Mouse (Mus musculus) c-Kit-positive CD71-positive TER-119-positive erythroid progenitor cells, embryonic 14.5 days (primary cell): Measurements from ENCODE around the gene Carm1.
A peak's percentile ranks its signal among the peaks of the same experiment; 100 is the strongest.
"Not testable (repeated sequence)": the region's sequence is repeated elsewhere in the genome, so short reads cannot be mapped to it uniquely, and the experiment has no call there.

ENCODE experiments used
- DNase-seq: peaks from one replicate; pipeline ENCODE4 v3.0.0-alpha.2; 2013; ENCODE audit warnings: low spot score

Gene Carm1

DNA sequence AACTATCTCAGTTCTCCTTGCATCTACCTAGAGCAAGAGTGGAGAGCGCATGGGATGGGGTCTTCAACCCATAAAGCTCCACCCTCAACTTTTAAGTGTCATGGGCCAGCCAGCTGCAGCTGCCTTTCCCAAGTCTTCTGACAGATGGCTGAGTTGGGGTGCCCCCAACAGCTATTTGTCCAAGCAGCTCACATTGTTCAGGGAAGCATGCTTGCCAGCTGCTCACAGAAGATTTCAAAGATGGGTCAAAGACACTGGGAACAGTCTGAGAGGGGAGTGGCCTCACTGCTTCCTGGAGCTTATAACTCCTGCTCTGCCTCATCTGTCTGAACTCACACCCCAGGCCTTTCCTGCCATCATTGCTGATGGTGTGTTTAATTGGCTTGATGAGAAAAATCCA is 29.6 kb downstream of the Carm1 start:
- DNase-seq, result no peak

DNA sequence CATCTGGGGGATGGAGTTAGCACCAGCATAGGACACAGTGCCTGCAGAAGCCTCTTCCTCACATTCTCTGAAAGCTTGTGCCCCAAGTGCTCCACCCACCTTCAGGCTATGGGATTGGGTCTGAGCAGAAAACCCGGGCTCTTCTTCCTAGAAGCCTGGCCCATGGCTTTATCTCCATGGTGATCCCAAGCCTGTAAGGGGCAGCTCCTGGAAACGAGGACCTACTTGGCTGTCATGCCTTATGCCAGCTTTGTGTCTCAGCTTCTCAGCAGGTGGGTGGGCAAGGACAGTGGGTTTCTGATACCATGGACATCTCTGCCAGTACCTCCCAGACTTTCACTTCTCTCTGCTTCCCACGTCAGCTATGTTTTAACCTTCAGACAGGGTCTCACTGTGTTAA is 31.5 kb downstream of the Carm1 start:
- DNase-seq, result no peak

DNA sequence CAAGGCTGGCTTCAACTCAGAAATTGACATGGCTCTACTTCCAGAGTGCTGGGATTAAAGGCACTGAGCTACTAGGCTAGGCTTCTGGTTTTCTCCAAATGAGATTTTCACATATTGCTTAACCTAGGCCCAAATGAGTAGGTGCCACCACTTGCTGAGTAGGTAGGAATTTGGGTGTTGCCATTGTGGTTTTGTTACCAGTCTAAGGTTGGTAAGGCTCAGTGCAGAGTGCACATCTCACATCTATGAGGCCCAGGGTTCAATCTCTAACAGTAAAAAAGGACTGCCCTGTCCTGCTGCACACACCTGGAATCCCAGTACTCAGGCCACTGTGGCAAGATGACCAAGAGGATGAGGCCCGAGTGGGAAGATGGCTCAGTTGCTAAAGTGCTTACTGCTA is 38.7 kb downstream of the Carm1 start:
- DNase-seq, result no peak

DNA sequence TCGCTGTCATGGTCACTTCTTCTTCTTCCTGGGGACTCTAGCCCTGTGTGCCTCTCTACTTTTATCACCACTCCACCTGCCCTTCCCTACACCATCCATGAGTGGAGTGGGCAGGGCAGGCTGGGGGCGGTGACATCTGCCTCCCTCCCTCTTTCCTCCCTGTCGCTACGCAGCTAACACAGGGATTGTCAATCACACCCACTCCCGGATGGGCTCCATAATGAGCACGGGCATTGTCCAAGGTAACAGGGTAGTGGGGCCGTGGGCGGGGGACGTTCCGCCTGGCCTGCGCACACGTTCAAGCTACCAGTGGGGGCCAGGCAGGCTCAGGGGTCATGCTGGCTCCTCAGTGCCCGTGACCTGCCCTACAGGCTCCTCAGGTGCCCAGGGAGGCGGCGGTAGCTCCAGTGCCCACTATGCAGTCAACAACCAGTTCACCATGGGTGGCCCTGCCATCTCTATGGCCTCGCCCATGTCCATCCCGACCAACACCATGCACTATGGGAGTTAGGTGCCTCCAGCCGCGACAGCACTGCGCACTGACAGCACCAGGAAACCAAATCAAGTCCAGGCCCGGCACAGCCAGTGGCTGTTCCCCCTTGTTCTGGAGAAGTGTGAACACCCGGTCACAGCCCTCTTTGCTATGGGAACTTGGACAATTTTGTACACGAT is 41.1 kb downstream of the Carm1 start:
- no peak for DNase-seq

DNA sequence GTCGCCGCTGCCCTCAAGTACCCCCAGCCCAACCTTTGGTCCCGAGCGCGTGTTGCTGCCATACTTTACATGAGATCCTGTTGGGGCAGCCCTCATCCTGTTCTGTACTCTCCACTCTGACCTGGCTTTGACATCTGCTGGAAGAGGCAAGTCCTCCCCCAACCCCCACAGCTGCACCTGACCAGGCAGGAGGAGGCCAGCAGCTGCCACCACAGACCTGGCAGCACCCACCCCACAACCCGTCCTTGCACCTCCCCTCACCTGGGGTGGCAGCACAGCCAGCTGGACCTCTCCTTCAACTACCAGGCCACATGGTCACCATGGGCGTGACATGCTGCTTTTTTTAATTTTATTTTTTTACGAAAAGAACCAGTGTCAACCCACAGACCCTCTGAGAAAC is 41.7 kb downstream of the Carm1 start:
- no peak for DNase-seq

DNA sequence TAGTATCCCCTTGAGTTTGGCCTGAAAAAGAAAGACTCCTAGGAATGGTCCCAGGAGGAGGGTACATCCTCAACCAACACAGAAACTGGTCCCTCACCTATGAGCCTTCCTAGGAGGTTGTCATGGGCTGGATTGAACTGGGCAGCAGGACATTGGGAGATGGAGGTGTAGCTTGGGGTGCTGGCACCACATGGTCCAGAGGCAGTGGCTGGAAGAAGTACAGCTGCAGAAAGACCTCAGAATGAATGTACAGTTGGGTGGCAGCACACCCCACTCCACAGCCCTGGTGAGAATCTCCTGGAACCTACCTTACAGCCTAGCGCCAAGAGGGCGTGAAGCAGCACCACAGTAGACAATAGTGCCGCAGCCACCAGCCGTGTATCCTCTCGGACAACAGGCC is 42.8 kb downstream of the Carm1 start:
- DNase-seq, result no peak

DNA sequence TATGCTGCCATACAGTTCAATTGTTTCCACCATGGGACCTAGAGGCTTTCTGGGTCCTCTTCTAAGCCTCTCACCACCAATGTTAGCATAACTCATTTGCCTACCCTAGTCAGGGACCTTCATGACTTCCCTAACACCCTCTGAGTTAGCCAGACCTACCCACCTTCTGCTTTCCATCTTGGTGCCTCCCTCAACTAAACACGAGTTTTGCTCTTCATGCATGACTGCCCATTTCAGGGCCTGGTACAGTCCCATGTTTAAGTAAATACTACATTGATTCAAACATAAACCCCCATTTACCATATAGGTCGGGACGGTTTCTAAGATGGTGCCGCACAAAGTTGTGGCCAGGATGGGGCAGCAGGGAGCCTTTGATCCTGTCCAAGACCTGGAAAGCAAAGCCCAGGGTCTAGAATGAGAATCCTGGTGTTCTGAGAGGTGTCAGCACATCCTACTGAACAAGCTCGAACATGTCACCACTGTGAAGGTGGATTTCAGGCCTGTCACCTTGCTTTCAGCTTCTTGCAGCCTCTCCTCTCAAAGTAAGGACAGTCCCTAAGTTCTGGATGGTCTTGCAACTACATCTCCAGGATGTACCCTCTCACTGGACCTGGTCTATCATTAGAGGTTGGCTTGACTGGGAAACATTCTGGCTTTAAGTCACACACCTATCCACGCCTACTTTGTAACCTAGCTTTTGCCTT is 44.6 kb downstream of the Carm1 start:
- no peak for DNase-seq

DNA sequence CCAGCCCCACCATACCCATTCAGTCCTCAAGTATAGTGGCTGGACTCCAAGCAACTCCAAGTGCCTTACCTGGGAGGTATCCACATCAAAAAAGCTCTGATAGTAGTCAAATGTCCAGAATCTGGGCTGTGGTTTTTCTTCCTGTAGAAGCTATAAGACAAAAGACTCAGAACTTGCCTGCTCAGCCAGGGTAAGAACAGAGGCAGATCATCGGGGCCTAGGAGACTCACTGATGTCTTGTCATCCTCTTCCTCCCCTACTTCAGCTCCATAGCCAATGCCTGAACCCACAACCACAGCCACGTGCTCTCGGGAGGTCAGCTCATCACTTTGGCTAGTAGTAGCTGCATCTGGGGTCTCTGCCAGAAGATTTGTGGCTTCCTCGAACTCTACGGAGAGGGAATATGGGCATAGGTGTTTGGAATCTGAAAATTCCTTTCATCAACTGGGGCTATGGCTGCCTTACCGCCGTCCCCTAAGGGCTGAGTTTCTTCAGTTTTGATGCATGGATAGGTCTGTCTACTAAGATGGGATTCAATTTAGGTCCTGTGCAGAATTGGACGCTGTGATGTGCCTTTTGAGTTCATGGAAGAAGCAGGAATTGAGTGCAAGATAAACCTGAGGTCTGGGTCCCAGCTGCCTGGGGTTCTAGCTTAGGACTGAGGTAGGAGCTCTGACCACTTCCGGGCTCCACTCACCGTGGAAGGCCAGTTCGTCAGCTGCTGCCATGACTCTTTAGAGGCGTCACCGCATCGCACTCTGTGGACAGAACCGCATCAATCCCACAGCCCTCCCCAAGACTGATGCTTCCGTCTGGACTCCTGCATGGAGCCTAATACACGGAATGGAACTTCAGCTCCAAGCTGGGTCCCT is 45.4 kb downstream of the Carm1 start:
- no peak for DNase-seq

DNA sequence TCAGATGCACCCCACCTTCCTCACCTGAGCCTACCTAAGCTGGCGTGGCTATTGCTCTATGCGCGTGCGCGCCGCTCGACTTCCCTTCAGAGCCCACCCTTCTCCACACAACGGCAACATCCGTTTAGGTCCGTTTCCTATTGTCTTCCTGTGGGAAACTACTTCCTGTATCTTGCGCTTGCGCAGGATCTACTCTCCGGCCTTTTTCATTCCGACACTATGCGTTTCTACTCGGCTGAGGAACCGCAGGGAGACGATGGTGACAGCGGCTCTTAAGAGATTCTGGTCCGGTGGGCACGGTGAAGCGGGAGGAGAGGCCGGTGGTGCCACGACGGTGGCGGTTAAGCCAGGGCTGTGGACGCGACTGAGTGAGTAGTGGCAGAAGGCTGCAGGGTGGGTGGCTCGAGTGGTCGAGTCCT is 46.0 kb downstream of the Carm1 start, which contains the start of the genes Timm29 and Yipf2:
Gene Timm29 (plus strand): TSS at position 20 of the 419 bp plus-strand sequence.
Gene Yipf2 (minus strand): TSS at position 126 of the 419 bp plus-strand sequence.
- DNase-seq, result peak; percentile 96

DNA sequence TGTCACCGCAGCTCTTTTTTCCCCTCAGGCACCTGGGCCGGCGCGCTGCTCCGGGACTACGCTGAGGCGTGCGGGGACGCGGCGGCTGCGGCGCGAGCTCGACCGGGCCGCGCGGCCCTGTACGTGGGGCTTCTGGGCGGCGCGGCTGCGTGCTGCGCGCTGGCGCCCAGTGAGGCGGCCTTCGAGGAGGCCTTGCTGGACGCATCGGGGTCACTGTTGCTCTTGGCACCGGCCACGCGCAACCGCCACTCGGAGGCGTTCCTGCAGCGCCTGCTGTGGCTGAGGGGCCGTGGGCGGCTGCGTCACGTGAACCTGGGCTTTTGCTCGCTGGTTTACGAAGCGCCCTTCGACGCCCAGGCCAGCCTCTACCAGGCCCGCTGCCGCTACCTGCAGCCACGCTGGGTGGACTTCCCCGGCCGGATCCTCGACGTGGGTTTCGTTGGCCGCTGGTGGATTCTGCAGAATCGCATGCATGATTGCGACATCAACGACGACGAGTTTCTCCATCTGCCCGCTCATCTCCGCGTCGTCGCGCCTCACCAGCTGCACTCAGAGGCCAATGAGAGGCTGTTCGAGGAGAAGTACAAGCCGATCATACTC is 46.5 kb downstream of the Carm1 start:
- DNase-seq, result peak; percentile 39

DNA sequence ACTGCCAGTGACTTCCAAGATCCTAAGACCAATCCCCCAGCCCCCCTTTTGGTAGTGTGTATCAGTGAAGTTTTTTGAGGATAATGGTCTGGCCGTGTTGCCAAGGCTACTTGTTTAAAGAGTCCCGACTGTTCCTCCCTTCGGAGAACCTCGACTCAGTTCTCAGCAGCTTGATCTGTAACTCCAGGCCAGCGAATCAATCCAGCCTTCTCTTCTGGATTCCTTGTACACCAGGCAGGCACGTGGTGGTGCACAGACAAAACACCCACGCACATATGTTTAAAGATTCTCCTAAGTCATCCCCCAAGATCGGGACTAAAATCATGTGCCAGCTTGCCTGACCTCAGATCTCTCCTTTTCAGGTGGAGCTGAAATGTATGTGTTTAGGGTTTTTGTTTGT is 47.7 kb downstream of the Carm1 start:
- not testable (repeated sequence) for DNase-seq

DNA sequence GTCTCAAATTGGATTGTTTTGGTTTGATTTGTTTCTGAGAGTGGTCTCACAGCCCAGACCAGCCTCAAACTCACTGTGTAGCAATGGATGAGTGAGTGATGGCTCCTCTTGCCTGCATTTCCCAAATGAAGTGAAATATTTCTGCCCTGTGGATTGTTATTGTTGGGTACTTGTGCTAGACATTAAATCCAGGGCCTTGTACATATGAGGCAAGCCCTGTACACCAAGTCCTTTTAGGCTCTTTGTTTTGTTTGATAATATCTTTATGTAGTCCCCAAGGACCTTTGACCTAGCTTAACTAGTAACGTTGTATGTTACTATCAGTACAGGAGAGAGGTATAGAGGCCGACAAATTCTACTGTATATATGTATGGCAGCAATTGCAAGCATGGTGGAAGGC is 48.1 kb downstream of the Carm1 start:
- DNase-seq, result no peak

DNA sequence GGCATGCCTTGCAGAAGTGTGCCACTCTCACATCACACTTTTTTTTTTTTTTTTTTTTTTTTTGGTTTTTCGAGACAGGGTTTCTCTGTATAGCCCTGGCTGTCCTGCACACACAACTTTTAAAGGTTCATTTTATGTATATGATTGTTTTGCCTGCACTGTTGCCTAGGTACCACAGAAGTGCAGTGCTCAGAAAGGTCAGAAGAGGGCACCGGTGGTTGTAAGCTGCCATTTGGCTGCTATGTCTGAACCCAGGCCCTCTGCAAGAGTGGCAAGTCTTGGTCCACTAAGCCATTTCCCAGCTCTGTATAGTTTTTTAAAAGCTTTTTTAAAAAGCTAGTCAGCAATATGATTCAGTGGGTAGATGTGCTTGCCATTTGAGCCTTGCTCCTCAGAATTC is 51.5 kb downstream of the Carm1 start:
- DNase-seq, result peak; percentile 29

DNA sequence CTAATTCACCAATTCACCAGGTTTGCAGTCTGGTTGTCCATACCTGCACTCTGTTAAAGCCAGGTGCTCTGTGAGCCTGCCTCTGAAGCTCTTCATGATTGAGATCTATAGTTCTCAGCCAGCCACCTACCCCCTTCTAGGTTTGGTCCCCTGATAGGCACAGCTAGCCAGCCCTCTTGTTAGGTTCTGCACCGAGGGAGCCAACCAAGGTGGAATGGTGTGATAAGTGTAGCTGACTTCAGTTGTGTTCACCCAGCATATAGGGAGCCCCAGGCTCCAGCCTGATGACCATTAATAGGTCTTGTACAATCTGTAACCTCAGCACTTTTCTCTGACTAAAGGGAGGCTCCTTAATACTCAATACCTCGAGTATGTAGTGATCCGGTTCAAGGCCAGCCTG is 53.5 kb downstream of the Carm1 start:
- DNase-seq, result no peak

DNA sequence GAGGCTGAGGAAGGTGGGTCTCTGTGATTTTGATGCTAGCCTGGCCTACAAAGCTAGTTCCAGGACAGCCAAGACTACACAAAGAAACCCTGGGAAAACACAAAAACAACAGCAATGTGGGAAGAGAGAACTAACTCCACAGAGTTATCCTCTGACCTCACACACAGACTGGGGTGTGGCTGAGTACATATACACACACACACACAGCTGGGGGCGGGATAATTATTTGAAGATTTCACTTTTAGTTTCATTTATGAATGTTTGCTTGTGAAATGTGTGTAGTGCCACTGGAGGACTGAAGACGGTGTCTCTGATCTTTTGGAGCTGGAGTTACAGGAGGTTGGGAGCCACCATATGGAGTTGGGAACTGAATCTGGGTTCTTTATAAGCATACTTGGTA is 54.4 kb downstream of the Carm1 start:
- DNase-seq, result no peak

DNA sequence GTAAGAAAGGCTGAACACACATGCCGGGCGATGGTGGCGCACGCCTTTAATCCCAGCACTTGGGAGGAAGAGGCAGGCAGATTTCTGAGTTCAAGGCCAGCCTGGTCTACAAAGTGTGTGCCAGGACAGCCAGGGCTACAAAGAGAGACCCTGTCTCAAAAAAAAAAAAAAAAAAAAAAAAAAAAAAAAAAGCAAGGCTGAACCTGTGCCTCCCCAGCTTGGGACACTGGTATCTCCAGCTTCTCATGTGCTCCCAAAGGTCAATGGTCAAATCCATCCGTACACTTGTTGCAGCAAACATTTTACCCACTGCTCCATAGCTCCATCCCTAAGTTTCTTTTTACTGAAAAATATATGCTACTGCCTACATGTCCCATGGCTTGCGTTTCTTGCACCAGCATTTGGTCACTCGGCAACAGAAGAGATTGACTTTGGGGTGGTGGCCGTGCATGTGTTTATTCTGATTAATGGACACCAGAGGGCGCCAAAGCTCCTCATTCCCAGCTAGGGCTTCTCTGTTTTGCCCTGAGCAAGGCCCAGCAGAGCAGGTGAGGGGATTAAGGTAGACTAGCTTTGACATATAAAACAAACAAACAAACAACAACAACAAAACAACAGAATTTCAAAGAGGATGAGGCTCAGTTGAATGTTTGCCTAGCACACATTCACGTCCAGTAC is 55.2 kb downstream of the Carm1 start:
- DNase-seq, result peak; percentile 82

DNA sequence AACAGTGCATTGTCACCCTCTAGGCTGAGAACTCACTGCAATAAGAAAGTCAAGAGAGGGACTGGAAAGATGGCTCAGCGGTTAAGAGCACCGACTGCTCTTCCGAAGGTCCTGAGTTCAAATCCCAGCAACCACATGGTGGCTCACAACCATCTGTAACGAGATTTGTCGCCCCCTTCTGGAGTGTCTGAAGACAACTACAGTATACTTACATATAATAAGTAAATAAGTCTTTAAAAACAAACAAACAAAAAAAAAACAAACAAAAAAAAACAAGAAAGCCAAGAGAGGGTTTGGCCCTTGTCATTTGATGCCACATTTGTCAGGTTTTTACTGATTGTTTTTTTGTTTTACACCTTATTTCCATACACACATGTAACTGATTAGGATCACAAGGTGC is 57.4 kb downstream of the Carm1 start:
- DNase-seq, result no peak

DNA sequence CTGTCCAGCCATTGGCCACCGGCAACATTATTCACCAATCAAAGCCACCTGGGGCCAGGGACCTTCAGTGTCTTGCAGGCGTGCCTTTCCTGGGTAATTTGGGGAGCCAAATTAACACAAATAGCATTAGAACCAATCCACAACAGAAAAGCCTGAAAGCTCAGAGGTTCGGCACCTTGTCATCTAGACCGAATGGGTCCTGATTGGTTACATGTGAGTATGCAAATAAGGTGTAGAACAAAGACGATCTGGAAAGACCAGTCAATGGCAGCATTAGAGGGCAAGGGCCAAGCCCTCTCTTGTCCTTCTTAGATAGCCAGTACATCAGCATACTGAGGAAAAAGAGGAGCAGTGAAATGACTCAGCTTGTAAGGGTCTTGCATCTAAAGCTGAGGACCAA is 59.2 kb downstream of the Carm1 start:
- DNase-seq, result no peak

DNA sequence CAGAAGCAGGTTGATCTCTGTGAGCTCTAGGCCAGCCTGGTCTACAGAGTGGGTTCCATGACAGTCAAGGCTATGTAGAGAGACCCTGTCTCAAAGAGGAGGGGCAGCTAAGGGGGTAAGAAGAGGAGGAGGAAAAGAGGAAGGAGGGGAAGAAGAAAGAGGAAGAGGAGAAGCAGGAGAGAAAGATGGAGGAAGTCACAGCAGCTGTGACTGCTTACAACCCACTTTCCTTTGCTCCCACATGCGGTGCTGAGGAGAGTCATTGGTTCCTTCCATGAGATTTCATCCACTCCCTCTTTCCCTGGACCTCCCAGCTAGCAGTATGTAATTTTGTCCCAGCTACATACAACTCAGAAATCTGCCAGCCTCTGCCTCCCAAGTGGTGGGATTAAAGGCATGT is 60.0 kb downstream of the Carm1 start:
- DNase-seq, result no peak

DNA sequence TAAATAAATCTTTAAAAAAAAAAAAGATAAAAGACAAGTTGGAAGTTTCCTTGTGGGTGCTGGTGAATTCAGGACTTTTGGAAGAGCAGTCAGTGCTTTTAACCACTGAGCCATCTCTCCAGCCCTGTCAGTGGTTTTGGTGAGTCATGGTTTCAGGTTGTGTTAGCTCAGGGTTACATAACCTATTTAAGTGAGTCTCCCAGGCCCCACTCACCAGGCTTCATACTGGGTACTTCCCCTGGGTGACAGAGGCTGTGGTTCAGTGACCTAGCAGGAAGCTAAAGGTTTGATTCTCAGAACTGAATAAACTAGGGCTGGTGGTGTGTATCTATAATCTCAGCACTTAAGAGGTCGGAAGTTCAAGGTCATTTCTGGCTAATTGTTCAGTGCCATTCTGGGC is 63.2 kb downstream of the Carm1 start:
- no peak for DNase-seq

DNA sequence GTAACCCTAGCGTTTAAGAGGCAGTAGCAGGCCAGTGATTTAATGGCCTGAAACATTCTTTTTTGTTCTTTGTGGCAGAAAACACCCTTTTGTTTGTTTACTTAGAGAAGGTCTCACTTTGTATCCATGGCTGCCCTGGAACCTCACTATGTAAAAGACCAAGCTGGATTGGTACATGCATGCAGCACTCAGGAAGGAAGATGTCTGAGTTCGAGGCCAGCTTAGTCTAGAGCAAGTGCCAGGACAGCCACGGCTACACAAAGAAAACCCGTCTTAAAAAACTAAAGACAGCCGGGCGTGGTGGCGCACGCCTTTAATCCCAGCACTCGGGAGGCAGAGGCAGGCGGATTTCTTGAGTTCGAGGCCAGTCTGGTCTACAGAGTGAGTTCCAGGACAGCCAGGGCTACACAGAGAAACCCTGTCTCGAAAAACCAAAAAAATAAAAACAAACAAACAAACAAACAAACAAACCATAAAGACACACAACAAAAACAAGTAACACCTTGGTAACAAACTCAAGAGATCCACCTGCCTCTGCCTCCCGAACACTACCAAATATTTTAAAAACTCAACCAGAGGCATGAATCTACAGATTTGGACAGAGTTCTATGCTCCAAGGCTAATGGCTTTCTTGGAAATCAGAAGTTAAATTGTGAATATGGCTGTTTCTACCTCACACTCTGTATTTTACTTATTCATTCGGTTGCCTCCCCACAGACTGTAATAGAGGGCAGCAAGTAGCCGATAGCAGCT is 68.3 kb downstream of the Carm1 start:
- DNase-seq, result no peak
